Mouse (Mus musculus) brain, adult 10 weeks (tissue): Measurements from ENCODE around the gene Tmem126a. TPM values are rescaled to one million over a fixed set of nuclear protein-coding genes. Genes with fewer than 3 reads are reported as not detected.

Experiments used
- polyA plus RNA-seq: library from polyadenylated mRNA; stranded (reverse); fragments of 350-450 nt; fragmentation: Illumina TruSeq; extraction: RNeasy Lipid Tissue Mini Kit (QIAGEN cat#74804); gene quantifications from one replicate; pipeline ENCODE4 v1.2.3, GENCODE M21; 2015; ENCODE audit warnings: low read depth, low replicate concordance

Tmem126a gene
- polyA plus RNA-seq = 94.7 TPM

DNA sequence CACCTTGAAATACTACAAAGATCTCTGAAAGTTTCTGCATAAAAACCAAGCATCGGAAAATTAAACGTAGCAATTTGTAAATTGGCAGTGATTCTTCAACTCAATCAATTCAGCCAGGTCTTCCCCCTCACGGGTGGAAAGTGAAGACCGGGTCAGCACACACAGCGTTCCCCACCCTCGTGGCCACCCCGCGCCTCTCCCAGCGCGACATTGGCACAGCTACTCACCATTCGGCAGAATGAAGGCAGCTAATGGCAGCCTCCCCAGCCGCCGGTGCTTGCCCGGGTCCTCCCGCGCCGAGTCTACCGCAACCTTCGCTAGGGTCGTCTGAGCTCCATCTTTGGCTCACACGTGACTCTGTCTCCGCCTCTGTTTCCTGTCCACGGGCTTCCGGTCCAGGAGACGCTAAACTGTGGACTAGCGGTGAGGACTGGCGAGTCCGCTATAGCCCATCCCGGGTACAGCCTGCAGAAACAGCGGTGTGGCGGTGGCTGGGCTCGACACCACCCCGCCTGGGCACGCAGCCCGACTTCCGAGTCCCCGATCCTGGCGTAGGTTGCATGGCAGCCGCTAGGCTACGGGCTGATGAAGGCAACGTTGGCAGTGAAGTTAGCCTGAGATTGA is at the start of gene Tmem126a:
Tmem126a (minus strand) TSS at position 385 of the 624 bp plus-strand sequence.

DNA sequence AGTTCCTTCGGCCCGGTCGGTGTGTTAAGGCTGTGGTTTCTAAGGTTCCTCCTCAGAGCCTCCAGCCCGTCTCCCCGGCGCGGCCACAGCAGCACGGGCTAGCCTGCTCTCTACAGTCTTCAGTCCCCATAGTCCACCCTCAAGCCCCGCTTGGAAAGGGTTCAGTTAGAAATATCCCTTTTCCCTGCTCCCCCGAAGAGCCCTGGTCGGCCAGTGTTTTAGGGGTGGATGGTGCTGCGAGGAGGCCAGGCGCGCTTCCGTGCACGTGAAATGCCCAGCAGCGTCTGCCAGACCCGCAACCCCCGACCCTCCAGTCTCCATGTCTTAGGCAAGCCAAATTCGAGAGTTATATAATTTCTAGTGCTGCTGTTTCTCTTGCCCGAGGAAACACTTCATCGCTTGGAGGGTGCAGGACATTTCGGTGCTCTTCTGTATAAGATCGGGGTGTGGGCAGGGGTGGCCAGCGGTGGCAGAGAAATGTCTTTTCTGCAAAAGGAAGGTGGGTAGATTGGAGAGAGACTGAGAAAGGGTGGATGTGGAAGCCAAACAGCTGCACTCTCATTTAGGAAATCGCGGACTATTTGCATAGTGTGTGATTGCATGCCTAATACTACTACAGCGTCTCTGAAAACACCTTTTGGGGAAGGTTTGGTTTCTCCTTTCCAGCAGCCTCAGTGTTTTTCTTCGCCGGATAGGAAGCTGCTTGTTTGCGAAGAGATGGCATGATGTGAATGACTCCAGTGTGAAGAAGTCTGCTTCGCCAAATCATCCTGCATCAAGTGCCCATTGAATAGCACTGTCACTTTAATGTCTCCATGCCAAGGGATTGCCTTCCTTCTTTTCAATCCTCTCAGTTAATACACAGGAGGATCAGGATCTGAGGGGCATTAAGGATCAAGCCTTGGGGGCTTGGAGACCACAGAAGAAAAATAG is 19.6 kb upstream of the Tmem126a start, which contains the start of gene Dlg2:
Dlg2 (plus strand) TSS at position 360 of the 933 bp plus-strand sequence.

DNA sequence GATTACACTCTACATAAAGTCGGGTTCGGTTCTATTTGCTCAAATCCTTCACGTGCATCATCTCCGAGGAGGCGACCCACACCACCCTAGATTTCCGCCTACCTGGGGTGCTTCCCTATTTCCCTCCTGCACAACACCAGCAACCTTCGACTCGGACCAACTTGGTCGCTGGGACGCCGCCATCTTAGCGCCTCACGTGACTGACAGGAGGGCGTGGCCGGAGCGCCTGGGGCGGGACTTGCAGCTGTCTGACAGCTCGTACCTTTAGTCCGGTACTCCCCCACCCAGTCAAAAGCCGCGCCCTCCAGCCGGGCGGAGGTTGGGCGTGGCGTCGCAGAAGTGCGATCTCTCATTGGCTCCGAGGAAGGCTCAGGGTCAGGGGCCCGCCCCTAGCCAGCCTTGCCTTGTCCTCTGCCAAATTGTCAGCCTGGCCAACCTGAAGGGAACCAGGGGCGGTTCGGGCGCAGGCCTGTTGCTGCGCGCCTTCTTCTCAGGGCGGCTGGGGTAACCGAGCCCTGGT is 18.8 kb upstream of the Tmem126a start, which contains the start of gene Tmem126b:
Tmem126b (minus strand) TSS at position 209 of the 520 bp plus-strand sequence.

DNA sequence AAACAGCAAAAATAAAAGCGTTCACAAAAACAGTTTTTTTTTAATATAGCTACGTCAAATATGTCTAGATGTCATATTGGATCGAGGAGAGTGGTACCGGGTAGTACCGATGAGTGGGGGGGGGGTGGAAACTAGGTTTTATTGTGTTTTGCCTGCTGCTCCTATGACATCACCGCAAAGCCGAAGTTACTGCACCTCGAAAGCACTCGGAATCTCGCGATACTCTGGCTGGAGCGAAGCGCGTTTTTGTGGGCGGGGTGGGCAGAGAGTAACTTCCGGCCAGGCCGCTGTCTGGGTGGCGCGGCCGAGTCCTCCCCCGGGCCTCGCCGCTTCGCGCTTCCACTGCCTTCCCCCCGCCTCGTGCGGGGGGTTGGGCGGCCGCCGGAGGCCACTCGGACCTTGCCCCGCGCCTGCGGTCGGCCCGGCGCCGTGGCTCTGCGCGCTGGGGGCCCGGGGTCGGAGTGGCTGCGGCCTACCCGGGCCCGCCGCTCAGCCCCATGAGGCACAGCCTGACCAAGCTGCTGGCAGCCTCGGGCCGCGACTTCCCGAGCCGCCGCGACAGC is 14.4 kb downstream of the Tmem126a start, which contains the start of gene Crebzf:
Crebzf (plus strand) TSS at position 212 of the 563 bp plus-strand sequence.

DNA sequence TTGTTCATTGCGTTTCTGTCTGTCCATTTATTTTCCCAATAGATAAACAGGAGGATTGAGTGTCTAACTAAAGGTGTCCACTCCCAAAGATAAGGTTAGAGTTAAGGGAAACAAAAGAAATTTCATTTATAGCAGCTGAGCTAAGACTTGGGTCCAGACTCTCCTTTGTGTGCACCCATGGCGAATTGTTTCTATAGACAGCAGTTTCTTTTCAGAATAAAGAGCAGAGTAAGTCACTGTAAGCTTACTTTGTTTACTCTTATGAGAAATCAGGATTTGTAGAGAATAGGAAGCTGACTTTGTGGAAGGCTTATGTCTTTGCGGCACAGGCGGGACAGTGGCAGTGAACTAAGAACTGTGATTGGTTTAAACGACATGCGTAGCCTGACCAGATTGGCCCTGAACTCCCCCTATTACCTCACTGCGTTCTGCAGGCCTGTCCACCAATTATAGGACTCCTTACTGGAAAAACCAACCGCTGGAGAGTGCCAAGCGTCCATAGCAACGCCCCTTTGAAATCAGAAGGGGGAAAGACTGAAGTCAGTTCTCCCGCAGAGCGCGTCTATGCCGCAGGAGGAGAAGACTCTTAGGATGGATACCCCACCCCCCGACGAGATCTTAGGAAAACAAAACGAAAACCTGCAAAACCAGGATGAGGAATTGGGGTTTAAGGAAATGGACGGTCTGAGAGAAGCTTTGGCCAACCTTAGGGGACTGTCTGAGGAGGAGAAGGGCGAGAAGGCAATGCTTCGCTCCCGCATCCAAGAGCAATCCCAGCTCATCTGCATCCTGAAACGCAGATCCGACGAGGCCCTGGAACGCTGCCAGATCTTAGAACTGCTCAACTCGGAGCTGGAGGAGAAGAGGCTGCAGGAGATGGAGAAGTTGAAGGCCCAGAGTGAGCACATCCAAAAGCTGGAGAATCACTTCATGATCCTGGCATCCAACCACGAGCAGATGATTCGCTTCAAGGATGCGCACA is 30.7 kb downstream of the Tmem126a start, which contains the start of gene Ccdc89:
Ccdc89 (plus strand) TSS at position 558 of the 982 bp plus-strand sequence.

Other genes with a start within 250 kb of the Tmem126a start
- not detected for gene Ccdc83, start 191.5 kb downstream of the Tmem126a start, polyA plus RNA-seq
- 92.1 TPM for gene Sytl2, start 155.0 kb downstream of the Tmem126a start, polyA plus RNA-seq
- 1.2 TPM for gene Ccdc89, start 30.7 kb downstream of the Tmem126a start, polyA plus RNA-seq
- gene Crebzf, start 14.5 kb downstream of the Tmem126a start, polyA plus RNA-seq = 63.2 TPM
- gene Tmem126b, start 18.8 kb upstream of the Tmem126a start, polyA plus RNA-seq = 46.1 TPM
- gene Dlg2, start 19.4 kb upstream of the Tmem126a start, polyA plus RNA-seq = 162 TPM